Mouse (Mus musculus): ENCODE measurements around the gene Ptprg. TPM values are rescaled to one million over a fixed set of nuclear protein-coding genes. Genes with fewer than 3 reads are reported as not detected.
A peak's percentile ranks its signal among the peaks of the same experiment; 100 is the strongest.
"Not testable (repeated sequence)": the region's sequence is repeated elsewhere in the genome, so short reads cannot be mapped to it uniquely, and the experiment has no call there.

Gene Ptprg
- total RNA-seq, 1 experiment from 2014 or later, result not detected

- peak; percentile 98 for ATAC-seq (replicated peaks; ENCODE audit: insufficient number of reproducible peaks, low FRiP score, low TSS enrichment, poor library complexity, severe bottlenecking)
These were observed 731.0 kb downstream of the Ptprg start, which contains the start of gene 3830406C13Rik for GRCm38 (mm10) chr14:12284141-12284912. Gene 3830406C13Rik, plus strand, starts transcription at chr14:12284173.

- not testable (repeated sequence) for ATAC-seq (replicated peaks; ENCODE audit: insufficient number of reproducible peaks, low FRiP score, low TSS enrichment, poor library complexity, severe bottlenecking)
These were observed 736.4 kb downstream of the Ptprg start for GRCm38 (mm10) chr14:12289747-12290146.

Other genes with a start within 250 kb of the Ptprg start
- not detected in 3 replicates for gene Gm3839, start 196.8 kb upstream of the Ptprg start, total RNA-seq (2017)